Mouse (Mus musculus): Measurements from ENCODE around the gene Tnnc2. TPM values are rescaled to one million over a fixed set of nuclear protein-coding genes. Genes with fewer than 3 reads are reported as not detected.

The Tnnc2 gene
- polyA plus RNA-seq, 1 experiment, result 0.62 TPM

DNA sequence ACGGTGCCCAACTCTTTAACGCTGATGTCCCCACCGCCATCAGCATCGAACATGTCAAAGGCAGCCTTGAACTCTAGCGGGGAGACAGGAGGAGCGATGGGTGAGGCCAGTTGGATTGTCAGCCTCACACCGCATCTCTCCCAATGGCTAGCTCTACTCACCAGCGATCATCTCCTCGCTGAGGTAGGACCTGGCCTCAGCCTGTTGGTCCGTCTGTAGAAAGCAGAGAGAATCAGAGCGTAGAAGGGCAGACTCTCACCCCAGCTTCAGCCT is 1.8 kb downstream of the Tnnc2 start:
- Histone ChIP-seq H3K27ac (ENCODE audit: insufficient read depth, low read length) (no peak overlapping the region), H3K27me3 (ENCODE audit: control insufficient read depth, insufficient read depth, low read length) (no peaks in the 10 kb centered on the region), H3K4me1 (ENCODE audit: control insufficient read depth, insufficient read depth, low read length) (peaks cover 10% of the 10 kb centered on the region), H3K4me3 (replicated peaks; ENCODE audit: insufficient read depth, low read depth, low read length) (no peak overlapping the region)
- 93% methylated on average over 11 of the region's 11 CpGs for WGBS
- TF ChIP-seq POLR2A (IDR thresholded peaks at IDR 0.05; ENCODE audit: borderline replicate concordance, insufficient read depth, low read length) (no peak), CTCF (IDR thresholded peaks at IDR 0.05; ENCODE audit: borderline replicate concordance, insufficient read depth, low read depth, low read length) (no peak)
- DNase-seq, result no peak

DNA sequence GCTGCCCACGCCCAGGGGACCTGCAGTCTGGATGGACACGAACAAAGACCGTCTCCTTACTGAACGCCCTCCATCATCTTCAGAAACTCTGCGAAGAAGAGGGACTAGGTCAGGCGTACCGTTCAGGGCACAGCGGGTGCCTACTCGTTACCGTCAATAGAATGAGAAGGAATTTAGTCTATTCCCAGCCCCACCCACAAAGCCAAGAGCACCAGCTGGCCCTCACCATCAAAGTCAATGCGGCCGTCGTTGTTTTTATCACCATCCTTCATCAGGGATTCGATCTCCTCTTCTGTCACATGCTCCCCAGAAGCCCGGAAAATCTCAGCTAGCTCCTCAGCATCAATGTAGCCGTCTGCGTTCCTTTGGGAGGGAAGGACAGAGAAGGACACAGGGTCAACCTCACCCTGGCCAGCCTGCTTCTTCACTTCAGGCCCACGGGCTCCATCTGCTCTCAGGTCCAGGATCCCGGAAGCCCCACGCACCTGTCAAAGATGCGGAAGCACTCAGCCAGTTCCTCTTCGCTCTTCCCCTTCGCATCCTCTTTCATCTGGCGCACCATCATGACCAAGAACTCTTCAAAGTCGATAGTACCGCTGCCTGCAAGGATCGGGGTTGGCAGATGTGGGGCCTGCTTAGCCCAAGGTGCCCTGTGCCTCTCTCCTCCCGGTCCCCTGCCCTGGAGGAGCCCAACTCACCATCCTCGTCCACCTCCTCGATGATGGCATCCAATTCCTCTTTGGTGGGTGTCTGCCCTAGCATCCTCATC is 2.3 kb downstream of the Tnnc2 start:
- WGBS, result 80% methylated on average over 30 of the region's 30 CpGs
- no peak overlapping the region for H3K27ac ChIP-seq (ENCODE audit: insufficient read depth, low read length)
- TF ChIP-seq POLR2A (IDR thresholded peaks at IDR 0.05; ENCODE audit: borderline replicate concordance, insufficient read depth, low read length), result no peak
- no peak for TF ChIP-seq CTCF (IDR thresholded peaks at IDR 0.05; ENCODE audit: borderline replicate concordance, insufficient read depth, low read depth, low read length)
- H3K4me1 ChIP-seq (ENCODE audit: control insufficient read depth, insufficient read depth, low read length), result peaks cover 10% of the 10 kb centered on the region
- H3K4me3 ChIP-seq (replicated peaks; ENCODE audit: insufficient read depth, low read depth, low read length), result no peak overlapping the region
- no peak for DNase-seq
- no peaks in the 10 kb centered on the region for H3K27me3 ChIP-seq (ENCODE audit: control insufficient read depth, insufficient read depth, low read length)

DNA sequence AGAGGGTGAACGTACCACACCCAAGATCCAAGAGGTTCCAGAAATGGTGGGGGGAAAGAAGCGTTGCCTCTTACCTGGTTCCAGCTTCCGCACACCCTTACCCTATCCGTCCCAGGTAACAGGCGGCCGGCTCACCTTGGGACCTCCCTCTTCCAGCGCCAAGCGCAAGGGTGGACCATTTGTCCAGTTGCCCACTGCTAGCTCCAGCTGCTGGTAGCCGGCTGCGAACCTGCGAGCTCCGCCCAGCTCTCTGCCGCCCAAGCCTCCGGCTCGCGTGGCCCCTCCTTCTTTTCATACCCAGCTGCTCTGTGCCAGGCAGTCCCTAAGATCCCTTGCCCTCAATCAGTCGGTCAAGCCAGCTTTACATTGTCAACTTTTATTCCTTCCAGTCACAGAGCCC is 3.0 kb downstream of the Tnnc2 start:
- no peaks in the 10 kb centered on the region for H3K27me3 ChIP-seq (ENCODE audit: control insufficient read depth, insufficient read depth, low read length)
- 67% methylated on average over 17 of the region's 17 CpGs for WGBS

DNA sequence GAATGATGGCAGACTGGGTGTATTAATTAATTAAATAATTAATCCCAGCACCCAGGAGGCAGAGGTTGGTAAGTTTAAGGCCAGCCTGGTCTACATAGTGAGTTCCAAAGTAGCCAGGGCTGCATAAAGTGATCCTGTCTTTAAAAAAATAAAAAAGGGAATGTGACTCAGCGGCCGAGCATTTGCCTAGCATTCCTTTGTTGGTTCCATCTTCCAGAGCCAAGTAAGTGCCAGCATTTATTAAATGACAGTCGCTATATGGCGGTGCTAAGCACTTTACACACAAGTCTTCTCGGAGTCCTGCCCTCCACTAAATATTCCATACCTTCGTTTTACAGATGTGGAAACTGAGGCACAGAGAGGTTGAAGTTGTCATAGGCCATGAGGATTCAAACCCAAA is 3.6 kb downstream of the Tnnc2 start:
- TF ChIP-seq POLR2A (IDR thresholded peaks at IDR 0.05; ENCODE audit: borderline replicate concordance, insufficient read depth, low read length), result no peak
- TF ChIP-seq CTCF (IDR thresholded peaks at IDR 0.05; ENCODE audit: borderline replicate concordance, insufficient read depth, low read depth, low read length), result no peak
- no peak for DNase-seq
- H3K4me3 ChIP-seq (replicated peaks; ENCODE audit: insufficient read depth, low read depth, low read length), result no peak overlapping the region
- 88% methylated on average over 6 of the region's 6 CpGs for WGBS
- peaks cover 10% of the 10 kb centered on the region for H3K4me1 ChIP-seq (ENCODE audit: control insufficient read depth, insufficient read depth, low read length)
- no peaks in the 10 kb centered on the region for H3K27me3 ChIP-seq (ENCODE audit: control insufficient read depth, insufficient read depth, low read length)
- no peak overlapping the region for H3K27ac ChIP-seq (ENCODE audit: insufficient read depth, low read length)

More for the DNA sequence above, 3.0 kb downstream of the Tnnc2 start:
- TF ChIP-seq CTCF (IDR thresholded peaks at IDR 0.05; ENCODE audit: borderline replicate concordance, insufficient read depth, low read depth, low read length) (no peak), POLR2A (IDR thresholded peaks at IDR 0.05; ENCODE audit: borderline replicate concordance, insufficient read depth, low read length) (no peak)
- Histone ChIP-seq H3K27ac (ENCODE audit: insufficient read depth, low read length) (no peak overlapping the region), H3K4me1 (ENCODE audit: control insufficient read depth, insufficient read depth, low read length) (peaks cover 10% of the 10 kb centered on the region), H3K4me3 (replicated peaks; ENCODE audit: insufficient read depth, low read depth, low read length) (no peak overlapping the region)
- no peak for DNase-seq

DNA sequence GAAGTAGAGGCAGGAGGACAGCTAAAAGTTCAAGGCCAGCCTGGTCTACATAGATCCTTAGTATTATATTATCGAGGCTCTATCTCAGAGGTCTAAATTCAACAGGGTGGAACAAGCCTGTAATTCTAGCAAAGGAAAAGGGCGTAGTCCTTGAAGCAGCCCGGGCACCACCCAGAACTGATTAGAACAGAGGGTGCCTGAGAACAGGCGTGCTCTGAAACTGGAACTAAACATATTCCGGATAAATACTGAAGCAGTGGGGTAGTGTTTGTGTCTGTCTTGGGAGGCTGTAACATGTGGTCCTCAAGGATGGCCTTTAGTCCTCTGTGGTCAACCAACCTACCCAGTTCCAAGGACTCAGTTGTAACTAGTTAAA is 5.8 kb downstream of the Tnnc2 start:
- peaks cover 7% of the 10 kb centered on the region for H3K4me1 ChIP-seq (ENCODE audit: control insufficient read depth, insufficient read depth, low read length)
- H3K27me3 ChIP-seq (ENCODE audit: control insufficient read depth, insufficient read depth, low read length), result no peaks in the 10 kb centered on the region
- TF ChIP-seq POLR2A (IDR thresholded peaks at IDR 0.05; ENCODE audit: borderline replicate concordance, insufficient read depth, low read length) (no peak), CTCF (IDR thresholded peaks at IDR 0.05; ENCODE audit: borderline replicate concordance, insufficient read depth, low read depth, low read length) (no peak)
- H3K27ac ChIP-seq (ENCODE audit: insufficient read depth, low read length), result no peak overlapping the region
- WGBS, result 86% methylated on average over 5 of the region's 5 CpGs
- no peak overlapping the region for H3K4me3 ChIP-seq (replicated peaks; ENCODE audit: insufficient read depth, low read depth, low read length)
- no peak for DNase-seq

DNA sequence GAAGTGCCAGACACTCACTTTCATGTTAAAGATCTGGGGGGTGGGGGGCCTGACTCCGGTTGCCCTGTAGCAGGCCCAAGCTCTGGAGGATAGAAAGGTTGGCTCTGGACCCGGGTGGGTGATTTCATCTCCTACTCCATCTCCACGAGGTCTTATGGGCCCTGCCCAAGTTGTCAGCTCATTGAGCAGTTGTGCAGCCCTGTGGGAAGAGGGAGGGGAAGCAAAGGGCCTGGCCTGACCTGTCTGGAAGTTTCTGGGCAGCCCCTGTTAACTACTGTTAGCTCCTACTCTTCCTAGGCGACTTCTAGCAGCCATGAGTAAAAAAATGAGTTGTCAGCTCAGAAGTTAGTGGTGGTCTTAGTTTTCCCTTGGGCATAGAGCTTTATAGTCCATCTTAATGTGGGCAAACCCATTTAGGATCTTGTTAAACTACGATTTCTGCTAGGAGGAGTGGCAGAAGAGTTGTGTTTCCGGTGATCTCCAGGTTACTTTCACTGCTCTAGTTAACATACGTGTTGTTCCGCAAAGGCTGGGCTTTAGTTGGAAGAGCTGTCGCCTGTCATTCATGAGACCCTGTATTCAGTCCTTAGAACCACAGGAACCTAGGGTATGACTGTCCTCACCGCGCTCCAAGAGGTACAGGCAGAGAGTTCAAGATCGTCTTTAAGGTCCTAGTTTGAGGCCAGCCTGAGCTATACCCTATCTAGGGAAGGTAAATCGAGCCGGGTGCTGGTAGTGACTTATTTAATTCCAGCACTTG is 6.4 kb downstream of the Tnnc2 start:
- Histone ChIP-seq H3K4me3 (replicated peaks; ENCODE audit: insufficient read depth, low read depth, low read length) (no peak overlapping the region), H3K27ac (ENCODE audit: insufficient read depth, low read length) (no peak overlapping the region), H3K27me3 (ENCODE audit: control insufficient read depth, insufficient read depth, low read length) (no peaks in the 10 kb centered on the region), H3K4me1 (ENCODE audit: control insufficient read depth, insufficient read depth, low read length) (peaks cover 1% of the 10 kb centered on the region; the same call in 1 of the 2 replicates)
- no peak for DNase-seq
- TF ChIP-seq CTCF (IDR thresholded peaks at IDR 0.05; ENCODE audit: borderline replicate concordance, insufficient read depth, low read depth, low read length), result no peak
- 80% methylated on average over 14 of the region's 14 CpGs for WGBS

DNA sequence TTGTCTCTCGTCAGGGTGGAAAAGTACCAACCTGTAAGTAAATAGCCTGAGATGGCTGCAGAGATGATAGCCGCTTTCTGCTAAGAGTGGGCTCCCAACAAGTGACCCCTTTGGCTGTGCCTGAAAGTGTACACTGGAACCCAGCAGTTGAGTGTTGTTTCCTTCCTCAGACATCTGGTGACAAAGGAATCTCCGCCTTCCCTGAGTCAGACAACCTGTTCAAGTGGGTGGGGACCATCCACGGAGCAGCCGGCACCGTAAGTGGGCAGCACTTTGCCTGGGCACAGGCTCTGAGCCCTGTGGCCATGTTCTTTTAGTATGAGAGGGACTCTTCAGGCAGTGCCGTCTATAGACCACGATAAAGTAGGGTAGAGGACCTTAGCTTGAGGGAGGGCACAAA is 8.6 kb downstream of the Tnnc2 start:
- Histone ChIP-seq H3K27me3 (ENCODE audit: control insufficient read depth, insufficient read depth, low read length) (no peaks in the 10 kb centered on the region), H3K4me1 (ENCODE audit: control insufficient read depth, insufficient read depth, low read length) (no peaks in the 10 kb centered on the region), H3K27ac (ENCODE audit: insufficient read depth, low read length) (no peak overlapping the region), H3K4me3 (replicated peaks; ENCODE audit: insufficient read depth, low read depth, low read length) (no peak overlapping the region)
- 59% methylated on average over 8 of the region's 8 CpGs for WGBS
- no peak for DNase-seq
- TF ChIP-seq CTCF (IDR thresholded peaks at IDR 0.05; ENCODE audit: borderline replicate concordance, insufficient read depth, low read depth, low read length) (no peak), POLR2A (IDR thresholded peaks at IDR 0.05; ENCODE audit: borderline replicate concordance, insufficient read depth, low read length) (no peak)

DNA sequence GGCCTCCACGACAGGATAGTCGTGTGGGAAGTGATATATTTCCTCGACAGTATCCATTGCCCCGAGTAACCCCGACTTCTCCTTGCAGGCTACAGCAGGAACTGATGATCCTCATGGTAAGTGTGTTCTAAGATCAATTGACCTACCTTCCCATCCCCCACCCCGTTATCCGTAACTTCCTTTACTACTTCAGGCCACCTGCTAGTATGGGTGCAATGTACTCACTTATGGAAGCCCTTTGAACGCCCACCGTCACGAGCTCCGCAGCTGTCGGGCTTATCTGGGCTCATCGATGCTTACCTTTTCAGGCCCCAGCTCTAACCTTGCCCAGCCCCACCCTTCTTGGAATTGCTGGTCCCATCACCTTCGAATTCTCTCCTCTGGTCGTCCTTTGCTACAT is 9.5 kb downstream of the Tnnc2 start:
- Histone ChIP-seq H3K27ac (ENCODE audit: insufficient read depth, low read length) (no peak overlapping the region), H3K4me1 (ENCODE audit: control insufficient read depth, insufficient read depth, low read length) (no peaks in the 10 kb centered on the region), H3K27me3 (ENCODE audit: control insufficient read depth, insufficient read depth, low read length) (no peaks in the 10 kb centered on the region), H3K4me3 (replicated peaks; ENCODE audit: insufficient read depth, low read depth, low read length) (no peak overlapping the region)
- TF ChIP-seq POLR2A (IDR thresholded peaks at IDR 0.05; ENCODE audit: borderline replicate concordance, insufficient read depth, low read length) (no peak), CTCF (IDR thresholded peaks at IDR 0.05; ENCODE audit: borderline replicate concordance, insufficient read depth, low read depth, low read length) (no peak)
- no peak for DNase-seq
- 2% methylated on average over 15 of the region's 15 CpGs for WGBS
